Mouse (Mus musculus) olfactory bulb, adult 2 months (tissue): ENCODE measurements around the gene Slc4a3.

Source experiments
- CTCF ChIP-seq: fragments of 200-500 bp; IDR thresholded peaks from 2 replicates; pipeline ENCODE4 v1.5.1; 2012; ENCODE audit warnings: low read depth, mild to moderate bottlenecking, low read length, moderate library complexity; ENCODE audit not compliant: insufficient read depth
- POLR2A ChIP-seq: fragments of 200-500 bp; IDR thresholded peaks from 2 replicates; pipeline ENCODE4 v1.6.1; 2012; ENCODE audit warnings: mild to moderate bottlenecking, low read depth, low read length, moderate library complexity; ENCODE audit not compliant: insufficient read depth

DNA sequence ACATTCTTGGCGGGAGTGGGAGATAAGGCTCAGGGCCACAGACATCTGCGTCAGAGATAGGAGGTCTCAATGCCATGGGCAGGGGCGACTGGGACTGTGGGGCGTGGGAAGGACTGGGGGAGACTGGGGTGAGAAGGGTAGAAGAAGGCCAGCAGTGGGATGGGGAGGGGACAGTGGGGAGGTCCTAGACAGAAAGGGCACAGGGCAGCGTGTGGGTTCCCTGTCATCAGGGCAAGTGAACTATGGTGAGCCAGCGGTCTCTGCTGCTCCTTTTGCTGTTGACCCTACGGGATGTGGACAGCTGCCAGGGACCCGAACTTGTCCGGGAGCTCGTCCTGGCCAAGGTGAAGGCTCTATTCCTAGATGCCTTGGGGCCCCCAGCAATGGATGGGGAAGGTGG is 39.1 kb upstream of the Slc4a3 start, which contains the start of gene Inha:
- TF ChIP-seq CTCF: no peak
- TF ChIP-seq POLR2A: no peak
